Mouse (Mus musculus): ENCODE data around the gene Fbxo46. TPM values are rescaled to one million over a fixed set of nuclear protein-coding genes. Genes with fewer than 3 reads are reported as not detected.

Gene Fbxo46
- total and polyA plus RNA-seq, 2 experiments = 2.4 to 5.0 TPM

GRCm38 (mm10) chr7:19184758-19185157 lies 65.1 kb downstream of the Fbxo46 start:
- H3K27me3 ChIP-seq (ENCODE audit: control insufficient read depth, insufficient read depth, low read length) = no peaks in the 10 kb centered on the region; the same call in 1 of the 2 replicates
- no peak for DNase-seq (ENCODE audit: extremely low read depth, low read depth, low spot score)
- no peaks in the 10 kb centered on the region for H3K79me2 ChIP-seq (ENCODE audit: control insufficient read depth, insufficient read depth, low read length)
- H3K4me3 ChIP-seq (ENCODE audit: insufficient read depth, low read depth, low read length) = no peak overlapping the region
- 71% methylated on average over 6 of the region's 6 CpGs for WGBS
- no peaks in the 10 kb centered on the region; the same call in 1 of the 2 replicates for H3K36me3 ChIP-seq (ENCODE audit: control insufficient read depth, insufficient read depth, low read length)
- H3K4me1 ChIP-seq (ENCODE audit: control insufficient read depth, insufficient read depth, low read length) = 0 out of 2 replicates have a peak, but pooled peaks cover 2% of the 10 kb centered on the region
- no peak overlapping the region for H3K27ac ChIP-seq (replicated peaks; ENCODE audit: insufficient read depth, low read depth, low read length)
- no peak overlapping the region for H3K9ac ChIP-seq (ENCODE audit: low read depth, low read length)
- TF ChIP-seq POLR2A (IDR thresholded peaks at IDR 0.05; ENCODE audit: extremely low read depth, insufficient read depth, low read length) = no peak
- TF ChIP-seq CTCF (IDR thresholded peaks at IDR 0.05; ENCODE audit: low read depth, low read length) = no peak

Other genes starting within 250 kb of the Fbxo46 start
- gene Pglyrp1, start 248.5 kb upstream of the Fbxo46 start, total RNA-seq (2014; rRNA removed) = 0.18 and 0.27 TPM in 2 replicates
- gene Pglyrp1, start 248.5 kb upstream of the Fbxo46 start, polyA plus RNA-seq (2012; rRNA removed) = 1.7 and 2.0 TPM in 2 replicates
- gene Ccdc61, start 209.4 kb upstream of the Fbxo46 start, total RNA-seq (2014; rRNA removed) = 5.6 and 7.7 TPM in 2 replicates
- gene Ccdc61, start 209.4 kb upstream of the Fbxo46 start, polyA plus RNA-seq (2012; rRNA removed) = 9.7 and 12.0 TPM in 2 replicates
- gene Nova2, start 194.0 kb upstream of the Fbxo46 start, total RNA-seq (2014; rRNA removed) = 0.09 and 0.27 TPM in 2 replicates
- gene Nova2, start 194.0 kb upstream of the Fbxo46 start, polyA plus RNA-seq (2012; rRNA removed) = 0.16 and 0.24 TPM in 2 replicates
- gene Nanos2, start 132.5 kb upstream of the Fbxo46 start, total RNA-seq (2014; rRNA removed) = not detected in 2 replicates
- not detected in 2 replicates for gene Nanos2, start 132.5 kb upstream of the Fbxo46 start, polyA plus RNA-seq (2012; rRNA removed)
- 0.54 and 0.65 TPM in 2 replicates for gene Mypop, start 128.6 kb upstream of the Fbxo46 start, total RNA-seq (2014; rRNA removed)
- gene Mypop, start 128.6 kb upstream of the Fbxo46 start, polyA plus RNA-seq (2012; rRNA removed) = 2.7 and 3.1 TPM in 2 replicates
- 4.5 and 7.3 TPM in 2 replicates for gene Irf2bp1, start 115.8 kb upstream of the Fbxo46 start, total RNA-seq (2014; rRNA removed)
- gene Irf2bp1, start 115.8 kb upstream of the Fbxo46 start, polyA plus RNA-seq (2012; rRNA removed) = 13.2 and 14.6 TPM in 2 replicates
- gene Foxa3, start 96.3 kb upstream of the Fbxo46 start, total RNA-seq (2014; rRNA removed) = 31.2 and 60.1 TPM in 2 replicates
- gene Foxa3, start 96.3 kb upstream of the Fbxo46 start, polyA plus RNA-seq (2012; rRNA removed) = 47.4 and 54.1 TPM in 2 replicates
- gene Sympk, start 95.5 kb upstream of the Fbxo46 start, total RNA-seq (2014; rRNA removed) = 21.5 and 29.5 TPM in 2 replicates
- gene Sympk, start 95.5 kb upstream of the Fbxo46 start, polyA plus RNA-seq (2012; rRNA removed) = 37.3 and 46.9 TPM in 2 replicates
- not detected in 2 replicates for gene Rsph6a, start 65.2 kb upstream of the Fbxo46 start, total RNA-seq (2014; rRNA removed)
- not detected in 2 replicates for gene Rsph6a, start 65.2 kb upstream of the Fbxo46 start, polyA plus RNA-seq (2012; rRNA removed)
- 4.5 and 6.7 TPM in 2 replicates for gene Dmwd, start 43.6 kb upstream of the Fbxo46 start, total RNA-seq (2014; rRNA removed)
- 29.4 and 35.7 TPM in 2 replicates for gene Dmwd, start 43.6 kb upstream of the Fbxo46 start, polyA plus RNA-seq (2012; rRNA removed)
- 13.6 and 24.8 TPM in 2 replicates for gene Dmpk, start 36.0 kb upstream of the Fbxo46 start, total RNA-seq (2014; rRNA removed)
- 60.0 and 76.4 TPM in 2 replicates for gene Dmpk, start 36.0 kb upstream of the Fbxo46 start, polyA plus RNA-seq (2012; rRNA removed)
- gene Six5, start 25.3 kb upstream of the Fbxo46 start, total RNA-seq (2014; rRNA removed) = 1.8 and 2.3 TPM in 2 replicates
- gene Six5, start 25.3 kb upstream of the Fbxo46 start, polyA plus RNA-seq (2012; rRNA removed) = 5.2 and 8.7 TPM in 2 replicates
- gene Gm4969, start 1.5 kb upstream of the Fbxo46 start, total RNA-seq (2014; rRNA removed) = 0.09 TPM in 1 of 2 replicates, not detected in the other
- 0.02 TPM in 1 of 2 replicates, not detected in the other for gene Gm4969, start 1.5 kb upstream of the Fbxo46 start, polyA plus RNA-seq (2012; rRNA removed)
- gene Qpctl, start 29.4 kb downstream of the Fbxo46 start, total RNA-seq (2014; rRNA removed) = 4.3 and 6.3 TPM in 2 replicates
- 8.9 and 11.7 TPM in 2 replicates for gene Qpctl, start 29.4 kb downstream of the Fbxo46 start, polyA plus RNA-seq (2012; rRNA removed)
- 28.4 and 29.4 TPM in 2 replicates for gene Snrpd2, start 29.9 kb downstream of the Fbxo46 start, total RNA-seq (2014; rRNA removed)
- 16.4 and 17.7 TPM in 2 replicates for gene Snrpd2, start 29.9 kb downstream of the Fbxo46 start, polyA plus RNA-seq (2012; rRNA removed)
- gene Gipr, start 46.3 kb downstream of the Fbxo46 start, total RNA-seq (2014; rRNA removed) = not detected in 2 replicates
- gene Gipr, start 46.3 kb downstream of the Fbxo46 start, polyA plus RNA-seq (2012; rRNA removed) = not detected in 2 replicates
- 9.8 and 11.1 TPM in 2 replicates for gene Eml2, start 56.6 kb downstream of the Fbxo46 start, total RNA-seq (2014; rRNA removed)
- 9.7 and 12.2 TPM in 2 replicates for gene Eml2, start 56.6 kb downstream of the Fbxo46 start, polyA plus RNA-seq (2012; rRNA removed)
- 0.09 and 0.40 TPM in 2 replicates for gene Gpr4, start 92.7 kb downstream of the Fbxo46 start, total RNA-seq (2014; rRNA removed)
- 1.8 and 2.7 TPM in 2 replicates for gene Gpr4, start 92.7 kb downstream of the Fbxo46 start, polyA plus RNA-seq (2012; rRNA removed)
- gene Opa3, start 108.5 kb downstream of the Fbxo46 start, total RNA-seq (2014; rRNA removed) = 12.9 and 16.0 TPM in 2 replicates
- gene Opa3, start 108.5 kb downstream of the Fbxo46 start, polyA plus RNA-seq (2012; rRNA removed) = 34.1 and 40.4 TPM in 2 replicates
- 6.3 and 11.3 TPM in 2 replicates for gene Vasp, start 152.0 kb downstream of the Fbxo46 start, total RNA-seq (2014; rRNA removed)
- gene Vasp, start 152.0 kb downstream of the Fbxo46 start, polyA plus RNA-seq (2012; rRNA removed) = 24.2 and 37.1 TPM in 2 replicates
- 0.20 TPM in 1 of 2 replicates, not detected in the other for gene Ppm1n, start 160.2 kb downstream of the Fbxo46 start, total RNA-seq (2014; rRNA removed)
- gene Ppm1n, start 160.2 kb downstream of the Fbxo46 start, polyA plus RNA-seq (2012; rRNA removed) = 0.13 TPM in 1 of 2 replicates, not detected in the other
- 0.27 and 0.65 TPM in 2 replicates for gene Rtn2, start 162.8 kb downstream of the Fbxo46 start, total RNA-seq (2014; rRNA removed)
- gene Rtn2, start 162.8 kb downstream of the Fbxo46 start, polyA plus RNA-seq (2012; rRNA removed) = 0.62 and 1.1 TPM in 2 replicates
- gene Fosb, start 190.2 kb downstream of the Fbxo46 start, total RNA-seq (2014; rRNA removed) = 0.07 and 0.09 TPM in 2 replicates
- gene Fosb, start 190.2 kb downstream of the Fbxo46 start, polyA plus RNA-seq (2012; rRNA removed) = 0.06 and 0.11 TPM in 2 replicates
- gene Ercc1, start 224.9 kb downstream of the Fbxo46 start, total RNA-seq (2014; rRNA removed) = 6.5 and 6.6 TPM in 2 replicates
- gene Ercc1, start 224.9 kb downstream of the Fbxo46 start, polyA plus RNA-seq (2012; rRNA removed) = 8.5 and 9.4 TPM in 2 replicates
- 1.3 and 1.7 TPM in 2 replicates for gene Cd3eap, start 239.6 kb downstream of the Fbxo46 start, total RNA-seq (2014; rRNA removed)
- 6.5 and 7.0 TPM in 2 replicates for gene Cd3eap, start 239.6 kb downstream of the Fbxo46 start, polyA plus RNA-seq (2012; rRNA removed)
- gene Ppp1r13l, start 239.9 kb downstream of the Fbxo46 start, total RNA-seq (2014; rRNA removed) = 0.18 and 0.20 TPM in 2 replicates
- 3.0 and 4.6 TPM in 2 replicates for gene Ppp1r13l, start 239.9 kb downstream of the Fbxo46 start, polyA plus RNA-seq (2012; rRNA removed)